Mouse (Mus musculus) ES-Bruce4 (cell line): ENCODE results near the gene Nkap.
"Not testable (repeated sequence)": the region's sequence is repeated elsewhere in the genome, so short reads cannot be mapped to it uniquely, and the experiment has no call there.

Source experiments
- CTCF ChIP-seq: IDR thresholded peaks from one replicate; pipeline ENCODE4 v1.8.1; 2011; ENCODE audit warnings: low read depth, low read length
- POLR2A ChIP-seq: IDR thresholded peaks from one replicate; pipeline ENCODE4 v1.8.1; 2011; ENCODE audit warnings: low read length; ENCODE audit not compliant: insufficient read depth

- not testable (repeated sequence) for TF ChIP-seq CTCF, POLR2A
These were observed 17.9 kb downstream of the Nkap start for GRCm38 (mm10) chrX:37144498-37144897.
